Mouse (Mus musculus) regulatory T cell (primary cell): ENCODE results near the gene Rars2.

ENCODE experiments used
- in situ Hi-C: fragments of 300-600 bp; cut with MboI, MseI; formaldehyde crosslinking; loops from one replicate; pipeline ENCODE4 v1.15.1; 2025; ENCODE audit warnings: high pct_unique_total_duplicates

Rars2 gene

GRCm38 (mm10) chr4:34640731-34641130 is 26.0 kb downstream of the Rars2 start:
- in situ Hi-C loops, result no loop called here

GRCm38 (mm10) chr4:34644779-34645178 is 30.0 kb downstream of the Rars2 start:
- in situ Hi-C loops, result no loop called here

DNA sequence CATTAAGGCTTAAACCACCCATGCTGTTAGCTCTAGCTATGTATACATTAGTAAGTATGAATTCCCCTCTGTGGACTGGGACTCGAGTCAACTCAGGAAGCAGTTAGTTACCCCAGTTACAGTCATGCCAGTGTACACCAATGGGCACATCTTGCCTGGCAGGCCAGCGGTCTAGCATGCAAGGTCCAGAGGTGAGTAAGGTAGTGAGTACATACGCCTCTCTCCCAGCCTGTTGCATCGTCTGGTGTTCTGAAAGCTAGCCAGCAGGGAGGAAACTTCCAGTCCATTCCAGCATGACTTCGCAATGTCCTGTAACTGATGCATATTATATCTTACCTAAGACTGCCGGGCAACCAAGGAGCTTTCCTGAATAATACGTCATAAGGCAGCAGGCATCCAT is 38.4 kb downstream of the Rars2 start:
- in situ Hi-C loops, result no loop called here

- in situ Hi-C loops, result no loop called here
Measured at GRCm38 (mm10) chr4:34656101-34656500, 41.3 kb downstream of the Rars2 start.

DNA sequence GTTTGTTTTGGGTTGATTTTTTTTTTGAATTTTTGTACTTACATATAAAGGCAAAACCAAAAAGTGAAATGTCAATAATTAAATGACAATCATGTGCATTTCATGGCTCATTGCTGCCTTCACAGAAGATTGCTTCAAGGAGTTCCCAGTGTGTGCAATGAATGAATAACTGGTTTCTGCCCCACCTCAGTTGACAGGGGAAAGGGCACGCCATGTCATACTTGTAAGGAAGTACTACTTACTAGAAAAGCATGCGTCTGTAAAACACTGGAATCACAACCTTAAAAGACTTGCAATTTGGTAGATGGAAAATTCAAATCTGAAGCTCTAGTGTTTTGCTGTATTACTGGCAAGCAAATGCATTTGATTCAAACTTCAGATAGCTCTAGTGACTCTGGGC is 44.3 kb downstream of the Rars2 start:
- in situ Hi-C loops, result no loop called here

DNA sequence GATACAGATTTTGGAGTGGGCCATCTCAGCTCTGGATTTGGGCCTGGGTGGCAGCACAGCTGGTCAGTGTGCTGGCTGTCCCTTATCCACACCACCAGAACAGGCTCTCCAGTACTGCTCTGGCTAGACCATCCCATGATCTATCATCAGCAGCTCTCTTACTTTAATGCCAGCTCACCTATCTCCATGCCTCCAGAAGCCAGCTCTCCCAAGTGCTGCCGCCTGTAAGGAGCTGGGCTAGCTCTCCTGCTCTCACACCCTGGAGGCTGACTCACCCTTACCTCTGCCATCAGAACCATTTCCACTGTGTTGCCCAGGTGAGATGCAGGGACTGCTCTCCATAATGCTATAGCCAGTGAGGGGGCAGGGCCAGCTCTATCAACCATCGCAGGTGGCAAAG is 46.8 kb downstream of the Rars2 start:
- in situ Hi-C loops, result no loop called here

- in situ Hi-C loops, result no loop called here
Measured at GRCm38 (mm10) chr4:34661927-34662326, 47.2 kb downstream of the Rars2 start.

DNA sequence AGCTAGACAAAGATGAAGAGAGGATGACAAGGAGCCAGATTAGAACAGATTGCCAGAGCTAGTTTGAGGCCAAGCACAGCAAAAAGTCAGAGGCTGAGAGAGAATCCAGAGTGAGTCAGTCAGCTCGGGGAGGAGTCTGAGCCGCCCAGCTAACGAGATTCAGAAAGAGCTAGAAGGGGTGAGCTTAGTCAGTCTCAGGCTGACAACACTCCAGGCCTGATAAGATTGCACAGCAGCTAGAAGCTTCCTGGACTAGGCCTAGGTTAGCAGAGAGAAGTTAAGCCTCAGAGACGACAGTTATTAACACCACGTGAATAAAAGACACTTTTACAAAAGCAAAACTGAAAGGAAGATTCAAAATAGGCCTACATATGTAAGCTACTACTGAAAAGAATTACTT is 53.2 kb downstream of the Rars2 start:
- in situ Hi-C loops, result no loop called here

GRCm38 (mm10) chr4:34673721-34674120 is 59.0 kb downstream of the Rars2 start:
- in situ Hi-C loops, result loop anchor here (5.0 kb wide), 1 partner anchor 36 kb away; no protein-coding TSS in a partner anchor

DNA sequence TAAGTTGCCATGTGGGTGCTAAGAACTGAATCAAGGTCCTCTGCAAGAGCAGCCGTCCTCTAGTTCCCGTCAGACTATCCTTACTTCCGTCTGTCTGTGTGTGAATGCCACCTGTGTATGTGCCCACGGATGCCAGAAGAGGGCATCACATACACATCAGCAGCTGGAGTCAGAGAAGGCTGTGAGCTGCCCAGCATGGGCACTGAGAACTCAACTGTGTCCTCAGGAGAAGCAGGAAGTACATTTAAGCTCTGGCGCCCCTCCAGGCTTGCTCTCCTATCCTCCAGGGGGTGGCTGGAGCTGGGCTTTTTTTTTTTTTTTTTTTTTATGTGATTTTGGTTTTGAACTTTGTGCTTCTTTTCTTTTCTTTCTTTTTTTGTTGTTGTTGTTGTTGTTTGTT is 65.8 kb downstream of the Rars2 start:
- in situ Hi-C loops, result loop anchor here (5.0 kb wide), 1 partner anchor 87 kb away; no protein-coding TSS in a partner anchor

GRCm38 (mm10) chr4:34686874-34687567 is 72.3 kb downstream of the Rars2 start, which contains the start of gene Slc35a1:
TSS of gene Slc35a1 (minus strand) at chr4:34687438.
- in situ Hi-C loops, result no loop called here

DNA sequence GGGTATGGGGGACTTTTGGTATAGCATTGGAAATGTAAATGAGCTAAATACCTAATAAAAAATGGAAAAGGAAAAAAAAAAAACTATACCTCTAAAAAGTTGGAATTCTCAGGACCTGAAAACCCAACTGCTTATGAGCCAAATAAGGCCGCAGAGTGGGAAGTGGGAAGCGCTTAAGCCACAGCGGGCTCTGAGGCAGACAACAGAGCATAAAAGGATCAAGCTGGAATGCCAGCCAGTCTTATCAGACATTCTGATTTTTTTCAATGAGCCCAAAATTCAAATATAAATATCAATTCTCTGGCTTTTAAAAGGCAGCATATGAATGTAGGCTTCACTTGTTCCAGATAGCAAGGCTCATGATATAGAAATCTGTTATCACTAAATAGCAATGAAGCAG is 73.3 kb downstream of the Rars2 start:
- in situ Hi-C loops, result no loop called here

DNA sequence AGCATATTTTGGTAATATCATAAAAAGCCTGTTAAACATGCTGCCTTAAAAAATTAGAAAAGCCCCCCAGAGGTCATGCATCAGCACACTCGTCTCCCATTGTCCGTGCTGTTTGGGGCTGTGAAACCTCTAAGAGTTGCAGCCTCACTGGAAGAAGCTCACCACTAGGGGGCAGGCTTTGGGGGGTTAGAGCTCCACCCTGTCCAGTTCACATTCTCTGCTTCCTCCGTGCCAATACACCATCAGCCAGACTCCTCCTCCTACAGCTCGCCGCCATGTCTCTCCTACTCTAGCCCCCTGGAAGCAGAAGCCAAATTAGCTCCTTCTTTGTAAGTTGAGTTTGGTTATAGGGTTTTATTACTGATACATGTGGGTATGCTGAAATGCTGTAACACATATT is 86.8 kb downstream of the Rars2 start:
- in situ Hi-C loops, result no loop called here

DNA sequence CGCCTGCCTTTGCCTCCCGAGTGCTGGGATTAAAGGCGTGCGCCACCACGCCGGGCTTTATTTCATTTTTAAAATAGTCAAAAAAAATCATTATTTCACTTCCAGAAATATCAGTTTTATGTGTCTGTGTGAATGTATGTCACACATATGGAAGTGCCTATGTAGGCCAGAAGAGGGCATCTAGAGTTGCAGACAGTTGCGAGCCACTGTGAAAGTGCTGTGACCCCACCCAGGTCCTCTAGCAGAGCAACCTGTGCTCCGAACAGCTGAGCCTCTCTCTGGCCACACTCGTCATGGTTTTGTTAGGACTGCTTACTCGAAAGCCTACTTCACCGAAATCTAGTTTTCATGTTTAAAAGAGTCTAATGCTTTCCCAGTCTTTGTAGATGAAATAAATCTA is 87.5 kb downstream of the Rars2 start:
- in situ Hi-C loops, result no loop called here

GRCm38 (mm10) chr4:34703029-34703428 is 88.3 kb downstream of the Rars2 start:
- in situ Hi-C loops, result no loop called here

DNA sequence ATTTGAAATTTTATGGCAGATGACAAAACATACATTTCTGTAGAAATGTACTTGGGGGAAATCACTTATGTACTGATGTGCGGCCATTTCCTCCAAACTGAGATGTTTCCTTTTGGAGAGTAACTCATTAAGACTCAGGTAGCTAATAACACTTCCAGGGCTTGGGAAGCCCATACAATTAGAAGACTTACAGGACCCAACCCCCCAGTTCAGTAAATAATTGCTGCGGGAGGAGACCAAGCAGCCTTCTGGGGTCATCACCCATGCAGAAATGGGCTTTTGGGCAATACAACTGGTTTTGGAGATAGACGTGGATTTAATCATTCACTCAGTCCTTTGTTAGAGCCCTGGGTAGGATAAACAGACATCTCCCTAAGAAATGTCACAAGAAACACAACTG is 92.5 kb downstream of the Rars2 start:
- in situ Hi-C loops, result no loop called here

GRCm38 (mm10) chr4:34708127-34708526 is 93.4 kb downstream of the Rars2 start:
- in situ Hi-C loops, result no loop called here
